Mouse (Mus musculus) G1E (cell line): ENCODE measurements around the gene Vill.

Experiments used
- CTCF ChIP-seq: IDR thresholded peaks from 2 replicates; pipeline ENCODE4 v1.5.1; 2012; ENCODE audit warnings: low read depth, low read length, inconsistent platforms, mixed read lengths
- GATA1 ChIP-seq: IDR thresholded peaks from 2 replicates; pipeline ENCODE4 v1.6.1; 2012; ENCODE audit warnings: borderline replicate concordance, low read length, inconsistent platforms, mixed read lengths
- GATA2 ChIP-seq: IDR thresholded peaks from 2 replicates; pipeline ENCODE4 v1.6.1; 2012; ENCODE audit warnings: low read depth, low read length, inconsistent platforms, borderline replicate concordance
- POLR2AphosphoS5 ChIP-seq: IDR thresholded peaks from 2 replicates; pipeline ENCODE4 v1.6.1; 2012; ENCODE audit warnings: low read depth, low read length, inconsistent platforms; ENCODE audit not compliant: insufficient replicate concordance
- TAL1 ChIP-seq: conservative IDR thresholded peaks from 2 replicates; pipeline ENCODE4 v1.6.1; 2012; ENCODE audit warnings: low read depth, low read length, inconsistent platforms, mixed read lengths

DNA sequence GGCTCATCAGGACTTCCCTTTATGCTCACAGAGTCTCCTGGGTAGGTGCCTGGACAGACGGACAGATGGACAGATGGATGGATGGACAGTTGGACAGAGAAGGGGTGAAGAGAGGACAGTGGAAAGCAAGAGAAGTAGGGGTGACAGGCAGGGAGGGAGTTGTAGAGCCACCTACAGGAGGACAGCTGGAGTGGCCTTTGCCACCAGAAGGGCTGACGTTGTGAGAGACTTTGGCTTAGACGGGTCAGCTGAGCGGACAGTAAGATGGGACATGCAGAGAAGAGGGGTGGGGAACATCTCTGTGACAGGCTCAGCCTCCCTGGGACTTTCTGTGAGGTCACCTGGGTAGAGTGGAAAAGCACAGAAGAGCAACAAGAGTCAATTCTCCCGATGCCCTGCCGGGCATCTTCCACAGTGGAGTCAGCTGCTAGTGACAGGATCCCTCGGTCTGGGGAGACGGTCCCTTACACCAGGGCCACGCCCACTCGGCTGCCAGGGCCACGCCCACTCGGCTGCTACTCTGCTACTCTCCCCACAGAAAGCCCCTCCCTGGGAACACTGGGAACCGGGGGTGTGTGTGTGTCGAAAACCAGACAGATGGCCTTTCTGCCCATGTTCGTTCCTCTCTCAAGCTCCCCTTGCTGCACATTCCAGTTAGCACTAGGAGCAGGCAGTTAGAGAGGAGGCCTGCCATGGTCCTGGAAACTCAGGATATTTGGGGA lies 47.8 kb downstream of the Vill start:
- TF ChIP-seq CTCF (no peak), TAL1 (no peak), POLR2AphosphoS5 (no peak), GATA1 (no peak), GATA2 (no peak)
